Mouse (Mus musculus) bone marrow macrophage, adult 2 months (primary cell): Measurements from ENCODE around the gene Shld1.

Experiments
- CTCF ChIP-seq: IDR thresholded peaks from 2 replicates; pipeline ENCODE4 v1.5.1; 2012; ENCODE audit warnings: low read depth, mild to moderate bottlenecking, low read length, moderate library complexity
- POLR2A ChIP-seq: IDR thresholded peaks from 2 replicates; pipeline ENCODE4 v1.6.1; 2012; ENCODE audit warnings: mild to moderate bottlenecking, low read depth, low read length, borderline replicate concordance

DNA sequence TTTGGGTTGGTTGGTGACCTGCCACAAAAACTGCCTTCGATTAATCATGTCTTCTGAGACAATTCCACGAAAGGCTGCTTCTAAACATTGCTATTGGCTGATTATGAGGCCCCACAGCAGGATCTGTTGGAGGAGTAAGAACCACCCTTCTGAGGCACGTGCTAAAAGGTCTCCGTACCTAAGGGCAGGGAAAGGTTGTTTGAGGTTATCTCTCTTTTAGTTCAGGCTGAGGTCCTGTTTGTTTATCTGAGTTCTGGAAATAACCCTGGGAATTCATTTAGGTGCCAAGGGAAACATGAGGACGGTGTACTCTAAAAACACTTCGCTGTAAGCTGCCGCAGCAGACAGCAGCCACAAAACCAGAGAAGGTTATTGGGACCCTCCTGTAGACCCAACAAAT, 47.4 kb upstream of the Shld1 start:
- TF ChIP-seq POLR2A, result no peak
- TF ChIP-seq CTCF, result no peak
